Mouse (Mus musculus) lung, embryonic 16.5 days (tissue): ENCODE data around the gene Serpinb6b. TPM values are rescaled to one million over a fixed set of nuclear protein-coding genes. Genes with fewer than 3 reads are reported as not detected.

Experiments
- ATAC-seq: fragments of 200-750 bp; cut with Nextera tagmentation; 2 replicates; pipeline ENCODE4 v1.8.0; 2017; ENCODE audit warnings: low read depth, mild to moderate bottlenecking, moderate library complexity
- H3K27ac ChIP-seq: fragments of 300-500 bp; sonication (generic); 2 replicates; pipeline ENCODE4 v1.5.1; 2014; ENCODE audit warnings: mild to moderate bottlenecking, control low read depth, low read length
- H3K27me3 ChIP-seq: fragments of 300-500 bp; sonication (generic); 2 replicates; pipeline ENCODE4 v1.6.1; 2014; ENCODE audit warnings: low read depth, low read length, mixed read lengths; ENCODE audit not compliant: control insufficient read depth, insufficient read depth
- H3K36me3 ChIP-seq: fragments of 300-500 bp; sonication (generic); 2 replicates; pipeline ENCODE4 v1.6.1; 2014; ENCODE audit warnings: low read length; ENCODE audit not compliant: control insufficient read depth, insufficient read depth
- H3K4me1 ChIP-seq: fragments of 300-500 bp; sonication (generic); replicated peaks from 2 replicates; pipeline ENCODE4 v1.6.1; 2014; ENCODE audit warnings: low read length, mixed read lengths; ENCODE audit not compliant: control insufficient read depth, insufficient read depth
- H3K4me2 ChIP-seq: fragments of 300-500 bp; sonication (generic); 2 replicates; pipeline ENCODE4 v1.6.1; 2014; ENCODE audit warnings: low read depth, low read length, control low read depth
- H3K4me3 ChIP-seq: fragments of 300-500 bp; sonication (generic); 2 replicates; pipeline ENCODE4 v1.5.1; 2014; ENCODE audit warnings: mild to moderate bottlenecking, low read length, control low read depth
- H3K9ac ChIP-seq: fragments of 300-500 bp; sonication (generic); 2 replicates; pipeline ENCODE4 v1.6.1; 2014; ENCODE audit warnings: low read length, control low read depth
- H3K9me3 ChIP-seq: fragments of 300-500 bp; sonication (generic); 2 replicates; pipeline ENCODE4 v1.6.1; 2016; ENCODE audit warnings: low read length; ENCODE audit not compliant: control insufficient read depth
- WGBS: fragments of 180-500 bp; shearing (Covaris S2); extraction: QIAGEN DNeasy Blood & Tissue Kit; methylation state at CpG from one replicate; pipeline ENCODE4 v1.1.7; 2014; 5-methylcytosine and 5-hydroxymethylcytosine counted together
- polyA plus RNA-seq: library from polyadenylated mRNA; unstranded; fragments of >200 nt; fragmentation: Nextera tagmentation; extraction: Ambion mirVana; gene quantifications from 2 replicates; pipeline ENCODE4 v1.2.1, GENCODE M21; 2015

Gene Serpinb6b
- polyA plus RNA-seq, 1 experiment from 2014 or later = 42.3 TPM

DNA sequence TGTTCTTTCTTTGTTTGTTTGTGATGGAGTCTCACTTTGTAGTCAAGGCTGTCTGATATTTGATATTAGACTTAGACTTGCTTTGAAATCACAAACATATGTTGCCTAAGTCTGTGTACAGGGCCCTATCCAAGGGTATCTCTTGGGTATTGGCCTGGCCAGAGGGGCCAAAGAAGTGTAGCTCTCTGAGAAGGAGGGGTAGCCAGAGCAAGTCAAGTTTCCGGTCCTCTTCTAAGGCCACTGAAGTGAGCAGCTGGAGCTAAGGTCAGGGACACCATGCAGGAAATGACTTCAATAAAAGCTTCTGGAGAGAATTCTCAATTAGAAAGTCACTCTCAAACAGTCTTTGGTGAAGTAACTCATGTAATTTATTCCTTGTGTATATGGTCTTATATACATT is 57.4 kb downstream of the Serpinb6b start:
- WGBS = 91% methylated on average over 1 of the region's 1 CpGs
- no peak for ATAC-seq
- no peaks in the 10 kb centered on the region for H3K36me3 ChIP-seq
- no peak overlapping the region for H3K4me3 ChIP-seq
- H3K4me2 ChIP-seq = no peak overlapping the region
- no peak overlapping the region for H3K27ac ChIP-seq
- no peaks in the 10 kb centered on the region for H3K9me3 ChIP-seq
- H3K9ac ChIP-seq = no peak overlapping the region
- no peaks in the 10 kb centered on the region for H3K27me3 ChIP-seq
- no peaks in the 10 kb centered on the region for H3K4me1 ChIP-seq

DNA sequence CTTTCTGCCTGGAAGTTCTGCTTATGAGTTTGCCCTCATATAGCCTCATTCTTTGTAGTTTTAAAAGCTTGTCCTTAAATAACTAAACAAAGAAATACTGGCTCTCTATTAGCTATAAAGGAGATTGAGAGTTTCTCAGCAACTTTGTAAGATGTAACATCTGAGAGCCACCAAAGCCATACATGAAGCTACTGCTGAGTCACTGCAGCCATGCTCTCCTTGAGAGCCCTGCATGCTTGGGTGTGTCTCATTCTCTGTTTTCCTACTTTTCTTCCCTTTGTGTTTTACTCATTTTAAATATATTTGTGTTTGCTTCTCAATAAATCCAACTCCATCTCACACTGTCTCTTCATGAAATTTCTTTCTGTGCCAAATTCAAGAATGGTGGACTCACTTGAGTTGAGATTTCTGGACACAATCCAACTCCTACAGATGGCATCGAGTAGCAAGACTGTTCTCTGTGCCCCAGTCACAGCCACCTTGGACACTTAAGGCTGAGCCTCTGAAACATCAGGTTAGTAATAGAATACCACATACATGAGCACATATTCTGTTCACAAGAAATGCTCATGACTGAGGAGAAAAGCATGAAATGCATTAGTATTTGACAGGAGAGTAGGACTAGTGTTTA is 61.5 kb downstream of the Serpinb6b start:
- Histone ChIP-seq H3K27ac (no peak overlapping the region), H3K36me3 (no peaks in the 10 kb centered on the region), H3K4me2 (no peak overlapping the region), H3K9ac (no peak overlapping the region), H3K27me3 (no peaks in the 10 kb centered on the region), H3K4me3 (no peak overlapping the region), H3K4me1 (no peaks in the 10 kb centered on the region), H3K9me3 (no peaks in the 10 kb centered on the region)
- no peak for ATAC-seq
- 32% methylated on average over 1 of the region's 1 CpGs for WGBS

DNA sequence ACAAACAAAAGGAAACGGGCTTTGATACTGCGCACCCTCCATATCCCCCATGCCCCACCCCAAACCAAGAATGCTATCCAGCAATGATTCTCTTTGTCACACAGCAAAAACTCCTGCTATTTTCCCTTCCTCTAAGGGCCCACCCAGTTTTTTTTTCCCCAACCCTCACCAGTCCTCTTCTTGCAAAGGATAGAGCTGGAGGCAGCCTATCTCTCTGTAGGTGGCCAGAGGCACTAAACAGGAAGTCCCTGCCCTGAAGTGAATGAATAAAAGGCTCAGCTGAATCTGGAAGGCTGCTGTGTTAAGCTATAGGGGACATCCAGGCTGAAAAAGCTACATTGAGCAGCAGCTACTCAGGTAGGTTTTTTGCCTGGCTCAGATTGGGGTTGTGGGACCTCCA is 62.2 kb downstream of the Serpinb6b start, which contains the start of gene Serpinb9b:
Gene Serpinb9b (plus strand): TSS at position 173 of the 400 bp plus-strand sequence.
- Histone ChIP-seq H3K9ac (no peak within 1 kb of the TSS), H3K27me3 (no peaks in the 10 kb centered on the region), H3K9me3 (no peaks in the 10 kb centered on the region), H3K4me1 (no peaks in the 10 kb centered on the region), H3K4me3 (no peak within 1 kb of the TSS), H3K4me2 (no peak within 1 kb of the TSS), H3K27ac (no peak within 1 kb of the TSS), H3K36me3 (no peaks in the 10 kb centered on the region)
- WGBS = 69% methylated on average over 2 of the region's 2 CpGs
- no peak for ATAC-seq

- H3K27me3 ChIP-seq = no peaks in the 10 kb centered on the region
- H3K4me1 ChIP-seq = no peaks in the 10 kb centered on the region
- no peak overlapping the region for H3K9ac ChIP-seq
- H3K9me3 ChIP-seq = no peaks in the 10 kb centered on the region
- no peaks in the 10 kb centered on the region for H3K36me3 ChIP-seq
- ATAC-seq = no peak
- H3K27ac ChIP-seq = no peak overlapping the region
- no peak overlapping the region for H3K4me3 ChIP-seq
- H3K4me2 ChIP-seq = no peak overlapping the region
- 21% methylated on average over 2 of the region's 2 CpGs for WGBS
Measured at GRCm38 (mm10) chr13:33028146-33028545, 63.1 kb downstream of the Serpinb6b start.

- ATAC-seq = 0 out of 2 replicates have a peak, but pooled peaks have one; percentile 20
- H3K27ac ChIP-seq = no peak overlapping the region
Measured at GRCm38 (mm10) chr13:33028550-33028949, 63.5 kb downstream of the Serpinb6b start.

More at GRCm38 (mm10) chr13:33028550-33028949, 63.5 kb downstream of the Serpinb6b start:
- 33% methylated on average over 2 of the region's 2 CpGs for WGBS
- no peaks in the 10 kb centered on the region for H3K27me3 ChIP-seq
- H3K9me3 ChIP-seq = no peaks in the 10 kb centered on the region
- no peaks in the 10 kb centered on the region for H3K36me3 ChIP-seq
- no peak overlapping the region for H3K4me2 ChIP-seq
- H3K4me1 ChIP-seq = no peaks in the 10 kb centered on the region
- no peak overlapping the region for H3K9ac ChIP-seq
- H3K4me3 ChIP-seq = no peak overlapping the region

Other genes with a start within 250 kb of the Serpinb6b start
- 0.26 and 0.89 TPM in 2 replicates for gene Mylk4, start 181.3 kb upstream of the Serpinb6b start, polyA plus RNA-seq
- 17.0 and 18.3 TPM in 2 replicates for gene Wrnip1, start 163.2 kb upstream of the Serpinb6b start, polyA plus RNA-seq
- not detected in 2 replicates for gene D930007J09Rik, start 162.4 kb upstream of the Serpinb6b start, polyA plus RNA-seq
- gene Serpinb1a, start 114.0 kb upstream of the Serpinb6b start, polyA plus RNA-seq = 9.3 and 11.0 TPM in 2 replicates
- gene Serpinb1c, start 67.0 kb upstream of the Serpinb6b start, polyA plus RNA-seq = not detected in 2 replicates
- 39.7 and 42.2 TPM in 2 replicates for gene Serpinb9, start 38.0 kb downstream of the Serpinb6b start, polyA plus RNA-seq
- 0.20 and 0.21 TPM in 2 replicates for gene Serpinb9b, start 62.2 kb downstream of the Serpinb6b start, polyA plus RNA-seq
- 0.20 and 0.39 TPM in 2 replicates for gene Serpinb1b, start 113.4 kb downstream of the Serpinb6b start, polyA plus RNA-seq
- not detected in 2 replicates for gene Serpinb9c, start 194.5 kb downstream of the Serpinb6b start, polyA plus RNA-seq
- not detected in 2 replicates for gene Serpinb9d, start 227.8 kb downstream of the Serpinb6b start, polyA plus RNA-seq